Mouse (Mus musculus): ENCODE data around the gene Pnpo. TPM values are rescaled to one million over a fixed set of nuclear protein-coding genes. Genes with fewer than 3 reads are reported as not detected.

Gene Pnpo
- total and polyA plus RNA-seq, 2 experiments: 113 to 175 TPM

- H3K79me2 ChIP-seq (ENCODE audit: control insufficient read depth, insufficient read depth, low read length): no peaks in the 10 kb centered on the region
- no peak overlapping the region for H3K4me3 ChIP-seq (ENCODE audit: insufficient read depth, low read depth, low read length)
- WGBS: 80% methylated on average over 11 of the region's 11 CpGs
- H3K27ac ChIP-seq (replicated peaks; ENCODE audit: insufficient read depth, low read depth, low read length): no peak overlapping the region
- TF ChIP-seq POLR2A (IDR thresholded peaks at IDR 0.05; ENCODE audit: extremely low read depth, insufficient read depth, low read length) (no peak), CTCF (IDR thresholded peaks at IDR 0.05; ENCODE audit: low read depth, low read length) (no peak)
- DNase-seq (ENCODE audit: extremely low read depth, low read depth, low spot score): no peak
- no peak overlapping the region for H3K9ac ChIP-seq (ENCODE audit: low read depth, low read length)
- no peaks in the 10 kb centered on the region for H3K4me1 ChIP-seq (ENCODE audit: control insufficient read depth, insufficient read depth, low read length)
- no peaks in the 10 kb centered on the region for H3K36me3 ChIP-seq (ENCODE audit: control insufficient read depth, insufficient read depth, low read length)
- H3K27me3 ChIP-seq (ENCODE audit: control insufficient read depth, insufficient read depth, low read length): no peaks in the 10 kb centered on the region
These were observed 50.5 kb downstream of the Pnpo start for GRCm38 (mm10) chr11:96893203-96893842.

- 75% methylated on average over 14 of the region's 14 CpGs for WGBS
- no peak for TF ChIP-seq CTCF (IDR thresholded peaks at IDR 0.05; ENCODE audit: low read depth, low read length)
- no peak for TF ChIP-seq POLR2A (IDR thresholded peaks at IDR 0.05; ENCODE audit: extremely low read depth, insufficient read depth, low read length)
- no peaks in the 10 kb centered on the region for H3K27me3 ChIP-seq (ENCODE audit: control insufficient read depth, insufficient read depth, low read length)
These were observed 51.8 kb downstream of the Pnpo start for GRCm38 (mm10) chr11:96891784-96892527.

More at GRCm38 (mm10) chr11:96891784-96892527, 51.8 kb downstream of the Pnpo start:
- H3K36me3 ChIP-seq (ENCODE audit: control insufficient read depth, insufficient read depth, low read length): no peaks in the 10 kb centered on the region
- H3K27ac ChIP-seq (replicated peaks; ENCODE audit: insufficient read depth, low read depth, low read length): no peak overlapping the region
- no peak overlapping the region for H3K9ac ChIP-seq (ENCODE audit: low read depth, low read length)
- no peak overlapping the region for H3K4me3 ChIP-seq (ENCODE audit: insufficient read depth, low read depth, low read length)
- no peaks in the 10 kb centered on the region for H3K79me2 ChIP-seq (ENCODE audit: control insufficient read depth, insufficient read depth, low read length)
- H3K4me1 ChIP-seq (ENCODE audit: control insufficient read depth, insufficient read depth, low read length): no peaks in the 10 kb centered on the region
- DNase-seq (ENCODE audit: extremely low read depth, low read depth, low spot score): no peak

Other genes with a start within 250 kb of the Pnpo start
- 6.3 and 7.5 TPM in 2 replicates for gene Snx11, start 166.4 kb downstream of the Pnpo start, total RNA-seq (2014; rRNA removed)
- 7.8 and 8.1 TPM in 2 replicates for gene Snx11, start 166.4 kb downstream of the Pnpo start, polyA plus RNA-seq (2012; rRNA removed)
- gene Cbx1, start 154.9 kb downstream of the Pnpo start, total RNA-seq (2014; rRNA removed): 16.0 and 16.8 TPM in 2 replicates
- gene Cbx1, start 154.9 kb downstream of the Pnpo start, polyA plus RNA-seq (2012; rRNA removed): 9.2 and 9.7 TPM in 2 replicates
- gene Nfe2l1, start 114.0 kb downstream of the Pnpo start, total RNA-seq (2014; rRNA removed): 41.3 and 45.0 TPM in 2 replicates
- gene Nfe2l1, start 114.0 kb downstream of the Pnpo start, polyA plus RNA-seq (2012; rRNA removed): 106 and 107 TPM in 2 replicates
- 17.2 and 20.7 TPM in 2 replicates for gene Copz2, start 94.1 kb downstream of the Pnpo start, total RNA-seq (2014; rRNA removed)
- gene Copz2, start 94.1 kb downstream of the Pnpo start, polyA plus RNA-seq (2012; rRNA removed): 43.5 and 48.2 TPM in 2 replicates
- gene Cdk5rap3, start 27.5 kb downstream of the Pnpo start, total RNA-seq (2014; rRNA removed): 44.1 and 52.2 TPM in 2 replicates
- 36.6 and 50.5 TPM in 2 replicates for gene Cdk5rap3, start 27.5 kb downstream of the Pnpo start, polyA plus RNA-seq (2012; rRNA removed)
- 0.34 and 0.46 TPM in 2 replicates for gene Prr15l, start 15.9 kb downstream of the Pnpo start, total RNA-seq (2014; rRNA removed)
- gene Prr15l, start 15.9 kb downstream of the Pnpo start, polyA plus RNA-seq (2012; rRNA removed): 0.60 and 0.64 TPM in 2 replicates
- gene Sp2, start 39.0 kb upstream of the Pnpo start, total RNA-seq (2014; rRNA removed): 0.28 and 0.54 TPM in 2 replicates
- 3.4 and 3.8 TPM in 2 replicates for gene Sp2, start 39.0 kb upstream of the Pnpo start, polyA plus RNA-seq (2012; rRNA removed)
- gene Sp6, start 69.4 kb upstream of the Pnpo start, total RNA-seq (2014; rRNA removed): under 0.01 and 0.09 TPM in 2 replicates
- 0.04 and 0.05 TPM in 2 replicates for gene Sp6, start 69.4 kb upstream of the Pnpo start, polyA plus RNA-seq (2012; rRNA removed)
- gene Scrn2, start 86.0 kb upstream of the Pnpo start, total RNA-seq (2014; rRNA removed): 39.5 and 41.9 TPM in 2 replicates
- 56.6 and 58.3 TPM in 2 replicates for gene Scrn2, start 86.0 kb upstream of the Pnpo start, polyA plus RNA-seq (2012; rRNA removed)
- gene Lrrc46, start 97.4 kb upstream of the Pnpo start, total RNA-seq (2014; rRNA removed): 0.28 and 1.1 TPM in 2 replicates
- 1.0 and 1.1 TPM in 2 replicates for gene Lrrc46, start 97.4 kb upstream of the Pnpo start, polyA plus RNA-seq (2012; rRNA removed)
- gene Mrpl10, start 97.6 kb upstream of the Pnpo start, total RNA-seq (2014; rRNA removed): 19.5 and 29.2 TPM in 2 replicates
- gene Mrpl10, start 97.6 kb upstream of the Pnpo start, polyA plus RNA-seq (2012; rRNA removed): 86.8 and 120 TPM in 2 replicates
- gene Osbpl7, start 106.6 kb upstream of the Pnpo start, total RNA-seq (2014; rRNA removed): 1.1 and 1.7 TPM in 2 replicates
- 1.7 and 2.2 TPM in 2 replicates for gene Osbpl7, start 106.6 kb upstream of the Pnpo start, polyA plus RNA-seq (2012; rRNA removed)
- gene Tbx21, start 171.3 kb upstream of the Pnpo start, total RNA-seq (2014; rRNA removed): 0.09 and 0.13 TPM in 2 replicates
- gene Tbx21, start 171.3 kb upstream of the Pnpo start, polyA plus RNA-seq (2012; rRNA removed): 0.22 and 0.38 TPM in 2 replicates
- gene Tbkbp1, start 207.5 kb upstream of the Pnpo start, total RNA-seq (2014; rRNA removed): 1.0 and 1.9 TPM in 2 replicates
- 6.1 and 6.4 TPM in 2 replicates for gene Tbkbp1, start 207.5 kb upstream of the Pnpo start, polyA plus RNA-seq (2012; rRNA removed)
- gene Kpnb1, start 243.9 kb upstream of the Pnpo start, total RNA-seq (2014; rRNA removed): 40.7 and 44.6 TPM in 2 replicates
- gene Kpnb1, start 243.9 kb upstream of the Pnpo start, polyA plus RNA-seq (2012; rRNA removed): 14.9 and 16.2 TPM in 2 replicates

Data from liver, adult 2 months (tissue).